Mouse (Mus musculus) left cerebral cortex, adult 9 months (tissue): ENCODE results near the gene Lemd1.
"Not testable (repeated sequence)": the region's sequence is repeated elsewhere in the genome, so short reads cannot be mapped to it uniquely, and the experiment has no call there.

ENCODE experiments used
- DNase-seq, 2 experiments: peaks; one replicate each; pipeline ENCODE4 v3.0.0; 2022; ENCODE audit warnings: low spot score in 2 of 2

Gene Lemd1

DNA sequence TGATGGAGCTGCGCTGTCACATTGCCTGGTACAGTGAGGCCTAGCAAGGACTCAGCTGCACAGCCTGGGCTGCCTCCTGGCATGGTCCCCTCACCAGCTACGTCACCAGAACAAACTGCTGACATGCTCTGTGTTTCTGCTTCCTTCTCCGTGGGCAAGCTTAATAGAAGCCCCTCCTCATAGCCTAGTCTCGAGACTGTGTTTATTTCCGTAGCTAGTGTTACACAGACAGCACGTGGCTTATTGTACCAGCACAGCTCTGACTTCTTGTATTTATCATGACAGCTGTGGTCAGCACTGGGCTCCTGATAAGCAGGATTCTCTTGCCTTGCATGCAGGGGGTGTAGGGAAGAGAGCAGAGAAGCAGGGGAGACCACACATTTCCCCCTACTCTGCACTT is 54.9 kb downstream of the Lemd1 start:
- DNase-seq = no peak

- no peak for DNase-seq
Measured at GRCm38 (mm10) chr1:132246641-132247040, 55.4 kb downstream of the Lemd1 start.

DNA sequence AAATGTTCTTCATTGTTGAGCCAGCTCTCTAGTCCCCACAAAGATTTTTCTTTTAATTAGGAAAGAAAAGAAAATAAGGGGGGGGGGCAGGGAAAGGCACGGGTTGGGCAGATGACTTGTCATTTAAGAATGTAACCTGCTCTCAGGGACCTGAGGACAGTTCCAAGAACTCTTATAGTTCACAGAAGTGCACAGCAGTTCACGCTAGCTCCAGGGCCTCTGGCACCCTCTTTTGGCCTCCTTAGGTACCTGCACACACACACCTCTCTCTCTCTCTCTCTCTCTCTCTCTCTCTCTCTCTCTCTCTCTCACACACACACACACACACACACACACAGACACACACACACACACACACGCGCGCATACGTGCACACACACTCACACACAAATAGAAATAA is 63.2 kb downstream of the Lemd1 start:
- no peak for DNase-seq

DNA sequence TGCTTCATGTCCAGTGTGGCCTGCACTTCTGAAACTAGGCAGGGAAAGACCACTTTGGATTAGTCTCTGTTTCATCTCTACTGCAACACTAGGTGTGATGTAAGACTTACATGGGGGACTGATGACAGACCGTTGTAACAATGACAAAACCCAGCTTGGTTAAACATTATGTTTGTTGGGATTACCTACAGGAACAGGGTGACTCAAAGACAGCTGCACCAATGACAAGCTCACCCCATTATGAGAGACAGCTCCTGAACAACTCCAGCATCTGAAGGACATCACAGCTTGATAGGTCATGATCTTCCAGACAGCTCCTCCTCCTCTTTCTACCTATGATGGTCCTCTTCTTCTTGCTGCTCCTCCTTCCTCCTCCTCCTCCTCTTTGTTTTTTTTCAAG is 69.1 kb downstream of the Lemd1 start:
- no peak for DNase-seq

DNA sequence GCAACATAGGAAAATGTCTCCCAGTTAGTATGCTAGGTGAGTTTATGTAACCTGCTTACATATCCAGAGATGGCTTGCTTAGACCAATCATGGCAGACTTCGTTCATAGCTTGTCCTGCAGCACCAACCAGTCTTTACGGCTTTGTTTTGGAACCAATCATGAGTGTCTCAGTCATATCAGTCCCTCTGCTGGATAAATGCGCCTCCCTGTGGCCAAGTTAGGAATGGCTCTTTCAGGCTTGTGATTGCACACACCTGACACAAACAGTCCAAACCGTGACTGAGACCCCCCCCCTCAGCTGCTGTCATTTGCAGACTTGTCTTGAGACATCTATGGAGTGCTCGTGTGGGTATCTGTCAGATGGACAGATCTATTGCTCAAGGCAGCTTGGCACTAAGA is 69.8 kb downstream of the Lemd1 start:
- no peak for DNase-seq

DNA sequence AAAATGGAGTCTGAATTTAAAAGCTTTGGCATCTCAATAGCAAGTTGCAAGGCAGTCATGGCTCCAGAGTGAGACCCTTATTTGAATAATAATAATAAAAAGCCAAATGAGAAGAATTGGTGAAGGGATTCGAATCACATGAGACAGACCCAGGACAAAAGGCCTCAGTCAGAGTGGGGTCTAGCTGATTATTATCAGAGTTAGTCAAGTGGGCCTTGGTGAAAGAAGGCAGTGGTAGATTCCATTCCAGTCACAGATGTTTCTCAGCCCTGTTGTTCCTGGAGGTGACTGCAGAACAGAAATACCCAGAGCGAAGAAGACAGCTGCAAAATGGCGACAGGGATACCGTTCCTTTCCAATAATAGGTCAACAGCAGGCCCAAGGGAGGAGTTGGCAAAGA is 72.4 kb downstream of the Lemd1 start:
- no peak for DNase-seq

- DNase-seq = no peak
Measured at GRCm38 (mm10) chr1:132264577-132264976, 73.3 kb downstream of the Lemd1 start.

DNA sequence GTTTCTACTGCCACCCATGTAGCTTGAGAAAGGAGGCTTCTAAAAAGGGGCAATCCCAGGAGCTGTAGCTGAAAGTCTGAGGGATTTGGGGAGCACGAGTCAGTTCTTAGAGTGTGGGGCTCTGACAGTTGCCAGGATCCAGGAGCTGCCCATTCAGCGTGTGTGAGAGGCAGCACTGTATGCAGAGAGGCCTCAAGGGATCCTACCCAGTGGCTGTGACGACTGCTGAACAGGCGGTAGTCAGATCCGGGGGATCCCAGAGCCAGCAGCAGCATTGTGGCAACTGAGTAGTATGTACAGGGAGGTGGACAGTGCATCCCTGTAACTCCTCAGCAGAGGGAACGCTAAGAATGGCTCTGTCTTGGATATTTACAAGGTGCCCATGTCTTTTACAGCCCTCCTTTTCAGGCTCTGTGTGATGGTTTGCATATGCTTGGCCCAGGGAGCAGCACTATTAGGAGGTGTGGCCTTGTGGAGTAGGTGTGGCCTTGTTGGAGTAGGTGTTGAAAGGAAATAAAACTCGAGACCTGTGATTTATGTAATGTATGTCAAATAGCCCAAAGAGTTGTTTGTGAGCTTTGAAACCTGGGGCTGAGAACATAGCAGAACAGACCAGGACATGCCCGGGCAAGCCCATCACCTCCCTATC is 74.1 kb downstream of the Lemd1 start:
- no peak for DNase-seq

DNA sequence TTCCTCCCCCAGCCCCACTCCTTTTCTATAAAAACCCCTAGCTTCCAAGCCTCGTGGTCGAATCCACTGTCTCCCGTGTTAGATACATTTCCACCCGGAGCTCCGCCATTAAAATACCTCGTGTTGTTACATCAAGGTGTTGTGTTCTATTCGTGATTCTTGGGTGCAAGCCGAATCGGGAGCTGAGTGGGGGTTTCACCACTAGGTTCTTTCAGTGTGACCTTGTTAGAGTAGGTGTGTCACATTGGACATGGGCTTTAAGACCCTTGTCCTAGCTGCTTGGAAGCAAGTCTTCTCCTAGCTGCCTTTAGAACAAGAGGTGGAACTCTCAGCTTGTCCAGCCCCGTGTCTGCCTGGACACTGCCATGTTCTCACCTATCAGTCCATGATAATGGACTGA is 74.7 kb downstream of the Lemd1 start:
- DNase-seq = no peak

DNA sequence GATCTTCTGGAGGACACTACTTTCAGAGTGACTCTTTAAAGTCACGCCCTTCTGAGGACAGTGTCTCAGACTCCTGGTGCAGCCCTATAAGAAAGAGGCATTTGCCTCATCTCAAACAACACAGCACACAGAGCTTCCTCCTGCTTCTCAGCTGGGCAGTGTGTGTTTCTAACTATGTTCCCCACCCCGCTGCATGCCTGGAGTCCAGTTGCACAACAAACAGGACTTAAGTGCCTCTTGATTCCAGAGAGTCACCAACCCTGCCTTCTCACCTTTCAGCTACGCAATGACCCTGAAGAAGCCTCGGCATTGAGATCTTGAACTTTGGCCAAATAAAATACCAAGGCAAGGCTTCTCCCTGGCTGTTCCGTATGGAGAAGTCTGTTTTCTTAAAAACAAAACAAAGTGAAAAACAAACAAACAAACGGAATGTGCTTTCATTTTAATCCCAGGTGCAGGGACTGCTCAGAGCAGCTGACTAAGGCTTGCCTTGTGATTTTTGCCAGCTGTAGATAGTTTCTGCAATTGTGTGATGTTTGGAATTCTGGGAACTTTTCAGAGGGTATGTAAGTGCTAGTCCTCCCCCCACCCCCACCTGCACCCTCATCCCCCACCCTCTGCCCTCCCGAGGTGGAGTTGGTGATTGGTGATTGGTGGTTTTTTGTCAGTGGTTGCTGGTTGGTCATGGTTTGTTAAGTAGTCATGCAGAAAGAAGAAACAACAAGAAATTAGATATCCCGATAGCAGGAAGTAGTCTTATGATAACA is 75.7 kb downstream of the Lemd1 start:
- no peak for DNase-seq

DNA sequence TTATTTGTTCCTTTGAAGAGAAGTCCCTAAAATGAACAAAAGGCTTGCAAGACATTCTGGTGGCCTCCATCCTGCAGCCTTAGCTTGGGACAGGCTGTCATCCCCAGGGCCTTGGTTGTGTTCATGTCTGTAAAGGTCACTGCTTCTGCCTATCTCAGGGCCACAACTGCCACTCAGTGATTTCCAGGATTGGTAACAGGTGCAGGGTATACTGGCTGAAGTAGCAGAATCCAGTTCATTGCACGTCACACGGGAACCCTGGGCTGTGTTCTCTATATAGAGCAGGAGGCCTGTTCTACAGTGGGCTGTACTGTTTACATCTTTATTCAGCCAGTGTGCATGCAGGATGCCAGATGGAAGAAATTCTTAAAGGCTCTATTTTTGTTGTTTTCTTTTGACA is 76.7 kb downstream of the Lemd1 start:
- DNase-seq = peak in 1 of 2 experiments; percentile 25

- DNase-seq = peak in 1 of 2 experiments; percentile 24
Measured at GRCm38 (mm10) chr1:132268418-132269060, 77.3 kb downstream of the Lemd1 start.

DNA sequence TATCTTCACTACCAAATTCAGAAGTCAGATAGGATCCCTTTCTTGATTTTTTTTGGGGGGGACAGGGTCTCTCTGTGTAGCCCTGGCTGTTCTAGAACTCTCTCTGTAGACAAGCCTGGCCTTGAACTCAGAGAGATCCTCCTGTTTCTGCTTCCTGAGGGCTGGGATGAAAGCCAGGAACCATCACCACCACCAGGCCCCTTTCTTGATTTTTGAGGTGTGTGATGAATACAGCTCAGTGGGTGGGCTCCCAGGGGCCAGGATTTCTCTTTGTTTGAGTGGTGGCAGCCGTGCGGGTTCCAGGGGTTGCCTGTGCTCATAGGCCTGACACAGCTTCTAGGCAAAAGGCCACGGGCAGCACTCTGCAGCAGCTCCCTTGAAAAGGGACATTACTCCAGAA is 80.0 kb downstream of the Lemd1 start:
- DNase-seq = no peak

DNA sequence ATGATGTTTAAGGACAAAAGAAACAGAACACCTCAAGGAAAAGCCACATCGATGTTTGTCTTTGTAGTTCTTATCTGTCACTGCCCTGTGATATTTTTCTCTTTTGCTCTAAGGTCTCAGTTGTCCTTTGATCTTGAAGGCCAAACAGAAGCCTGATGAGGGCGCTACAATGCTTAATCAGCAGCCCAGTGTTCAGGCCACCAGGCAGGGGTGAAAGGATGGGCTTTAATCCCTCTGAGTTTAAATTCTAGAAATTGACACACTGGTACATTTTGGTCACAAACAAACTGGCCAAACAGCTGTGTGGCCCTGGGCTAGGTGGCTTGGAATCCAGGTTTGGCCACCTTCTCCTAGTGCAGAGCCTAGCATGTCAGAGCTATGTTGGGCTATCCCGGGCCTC is 85.5 kb downstream of the Lemd1 start:
- no peak for DNase-seq

DNA sequence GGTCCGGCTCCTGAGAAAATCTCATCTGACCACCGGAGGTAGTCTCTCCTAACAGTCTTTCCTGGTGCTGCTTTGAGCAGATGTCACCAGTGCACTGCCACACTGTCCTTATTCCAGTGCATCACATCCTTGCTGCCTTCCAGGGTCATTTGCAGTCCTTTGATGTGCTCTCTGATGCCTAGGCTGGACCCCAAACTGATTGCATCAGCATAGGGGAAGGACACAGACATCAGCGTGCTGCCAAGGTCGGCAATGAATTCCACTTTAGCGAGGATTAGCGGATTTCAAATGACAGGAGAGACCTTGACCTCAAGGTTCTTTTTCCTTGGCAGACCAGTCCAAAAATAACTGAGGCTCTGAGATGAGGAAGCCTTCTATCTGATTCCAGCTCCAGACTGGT is 85.9 kb downstream of the Lemd1 start:
- no peak for DNase-seq

DNA sequence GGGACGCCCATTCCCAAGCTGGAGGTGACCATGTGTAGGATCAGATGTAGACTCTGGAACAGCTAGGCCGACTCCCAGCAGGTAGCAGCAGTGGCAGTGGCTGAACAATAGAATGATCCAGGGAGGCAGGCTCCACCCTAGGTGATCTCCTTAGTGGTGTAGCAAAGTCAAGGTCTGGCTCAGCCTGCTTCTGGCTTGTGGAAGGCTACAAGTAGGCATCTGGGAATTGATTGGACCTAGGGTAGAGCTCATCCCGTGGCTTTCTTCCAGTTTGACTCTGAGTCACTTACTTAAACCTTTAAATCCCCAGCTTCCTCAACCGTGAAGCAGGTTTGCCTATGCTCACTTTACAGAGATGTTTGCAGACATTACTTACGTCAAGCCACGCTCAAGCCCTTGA is 89.4 kb downstream of the Lemd1 start:
- DNase-seq = not testable (repeated sequence)

GRCm38 (mm10) chr1:132281523-132282176 is 90.4 kb downstream of the Lemd1 start:
- DNase-seq = no peak

GRCm38 (mm10) chr1:132282177-132282536 is 90.9 kb downstream of the Lemd1 start:
- no peak for DNase-seq

- DNase-seq = no peak
Measured at GRCm38 (mm10) chr1:132283018-132283417, 91.8 kb downstream of the Lemd1 start.

- DNase-seq = no peak
Measured at GRCm38 (mm10) chr1:132286735-132287134, 95.5 kb downstream of the Lemd1 start.

- DNase-seq = no peak
Measured at GRCm38 (mm10) chr1:132287445-132287844, 96.2 kb downstream of the Lemd1 start.

- DNase-seq = no peak
Measured at GRCm38 (mm10) chr1:132287991-132288451, 96.8 kb downstream of the Lemd1 start.
